Mouse (Mus musculus) heart, adult 9 months (tissue): ENCODE measurements around the gene Eif3l.

Source experiments
- DNase-seq, 2 experiments: peaks; one replicate each; pipeline ENCODE4 v3.0.0; 2022; ENCODE audit warnings: low spot score in 2 of 2

Gene Eif3l

GRCm38 (mm10) chr15:79093083-79093839 lies 18.3 kb downstream of the Eif3l start:
- no peak for DNase-seq

GRCm38 (mm10) chr15:79095483-79095882 lies 20.5 kb downstream of the Eif3l start:
- no peak for DNase-seq

- no peak for DNase-seq
Observed at GRCm38 (mm10) chr15:79096556-79096955, 21.6 kb downstream of the Eif3l start.

- no peak for DNase-seq
Observed at GRCm38 (mm10) chr15:79097135-79097534, 22.2 kb downstream of the Eif3l start.

- DNase-seq: peak; percentile 78 to 81
Observed at GRCm38 (mm10) chr15:79097611-79098025, 22.6 kb downstream of the Eif3l start.

- DNase-seq: no peak
Observed at GRCm38 (mm10) chr15:79098220-79098619, 23.2 kb downstream of the Eif3l start.

GRCm38 (mm10) chr15:79098868-79099267 lies 23.9 kb downstream of the Eif3l start:
- DNase-seq: peak; percentile 54 to 70

- DNase-seq: peak; percentile 35 to 51
Observed at GRCm38 (mm10) chr15:79099456-79099855, 24.5 kb downstream of the Eif3l start.

- no peak for DNase-seq
Observed at GRCm38 (mm10) chr15:79100391-79100790, 25.4 kb downstream of the Eif3l start.

GRCm38 (mm10) chr15:79101531-79101930 lies 26.6 kb downstream of the Eif3l start:
- DNase-seq: no peak

GRCm38 (mm10) chr15:79103264-79103663 lies 28.3 kb downstream of the Eif3l start:
- no peak for DNase-seq

- no peak for DNase-seq
Observed at GRCm38 (mm10) chr15:79105804-79106203, 30.8 kb downstream of the Eif3l start.

- no peak for DNase-seq
Observed at GRCm38 (mm10) chr15:79107966-79108365, 33.0 kb downstream of the Eif3l start.

GRCm38 (mm10) chr15:79108421-79109320 lies 33.7 kb downstream of the Eif3l start, which contains the start of gene Micall1:
TSS of gene Micall1 (plus strand) at chr15:79108898.
- DNase-seq: peak; percentile 68 to 72

- no peak for DNase-seq
Observed at GRCm38 (mm10) chr15:79109321-79109934, 34.4 kb downstream of the Eif3l start.

- DNase-seq: no peak
Observed at GRCm38 (mm10) chr15:79110031-79110430, 35.1 kb downstream of the Eif3l start.

GRCm38 (mm10) chr15:79110528-79110927 lies 35.5 kb downstream of the Eif3l start:
- no peak for DNase-seq

GRCm38 (mm10) chr15:79111774-79112173 lies 36.8 kb downstream of the Eif3l start:
- peak in 1 of 2 experiments; percentile 64 for DNase-seq

- DNase-seq: no peak
Observed at GRCm38 (mm10) chr15:79115276-79115675, 40.3 kb downstream of the Eif3l start.

GRCm38 (mm10) chr15:79119491-79119890 lies 44.5 kb downstream of the Eif3l start:
- no peak for DNase-seq

GRCm38 (mm10) chr15:79122119-79122518 lies 47.1 kb downstream of the Eif3l start:
- no peak for DNase-seq

GRCm38 (mm10) chr15:79122546-79122945 lies 47.6 kb downstream of the Eif3l start:
- DNase-seq: no peak
